Mouse (Mus musculus) E14TG2a.4 (cell line): Measurements from ENCODE around the gene Cd3d.

Experiments used
- H3K27me3 ChIP-seq: 2 replicates; pipeline ENCODE4 v1.6.1; 2014; ENCODE audit warnings: low read length, control low read depth; ENCODE audit not compliant: insufficient read depth
- H3K36me3 ChIP-seq: 2 replicates; pipeline ENCODE4 v1.6.1; 2014; ENCODE audit warnings: low read length, control low read depth; ENCODE audit not compliant: insufficient read depth
- H3K4me1 ChIP-seq: replicated peaks from 2 replicates; pipeline ENCODE4 v1.6.1; 2014; ENCODE audit warnings: low read depth, low read length, control low read depth
- H3K4me3 ChIP-seq: replicated peaks from 2 replicates; pipeline ENCODE4 v1.5.1; 2014; ENCODE audit warnings: mild to moderate bottlenecking, low read length
- H3K9me3 ChIP-seq: 2 replicates; pipeline ENCODE4 v1.6.1; 2014; ENCODE audit warnings: low read length, control low read depth
- CTCF ChIP-seq: conservative IDR thresholded peaks from 2 replicates; pipeline ENCODE4 v1.5.1; 2014; ENCODE audit warnings: low read length
- NANOG ChIP-seq: IDR thresholded peaks from 2 replicates; pipeline ENCODE4 v1.6.1; 2014; ENCODE audit warnings: borderline replicate concordance, low read length, mixed read lengths
- POU5F1 ChIP-seq: IDR thresholded peaks from 2 replicates; pipeline ENCODE4 v1.6.1; 2014; ENCODE audit warnings: low read length, borderline replicate concordance

Cd3d gene

DNA sequence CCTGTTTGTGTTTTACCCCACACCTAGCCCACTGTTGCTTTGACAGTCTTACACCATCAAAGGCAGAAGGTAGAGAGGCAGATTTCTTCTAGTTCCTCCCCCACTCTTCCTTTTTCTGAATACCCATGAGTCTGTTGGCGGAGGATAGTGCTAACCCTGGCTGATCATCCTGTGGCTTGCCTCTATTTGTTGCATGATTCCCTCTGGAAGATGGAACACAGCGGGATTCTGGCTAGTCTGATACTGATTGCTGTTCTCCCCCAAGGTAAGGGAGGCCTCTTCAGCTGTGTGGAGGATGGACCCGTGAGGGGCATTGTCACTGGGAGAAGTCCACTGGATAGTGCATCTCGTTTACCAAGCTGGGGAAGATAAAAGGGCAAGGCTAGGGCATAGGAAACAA is at the start of gene Cd3d:
Gene Cd3d (plus strand): TSS at position 111 of the 400 bp plus-strand sequence.
- no peaks in the 10 kb centered on the region for H3K36me3 ChIP-seq
- no peaks in the 10 kb centered on the region for H3K27me3 ChIP-seq
- peaks cover 7% of the 10 kb centered on the region; the same call in 1 of the 2 replicates for H3K4me1 ChIP-seq
- no peak within 1 kb of the TSS for H3K4me3 ChIP-seq
- no peaks in the 10 kb centered on the region for H3K9me3 ChIP-seq
- TF ChIP-seq CTCF (no peak), NANOG (no peak), POU5F1 (no peak)

DNA sequence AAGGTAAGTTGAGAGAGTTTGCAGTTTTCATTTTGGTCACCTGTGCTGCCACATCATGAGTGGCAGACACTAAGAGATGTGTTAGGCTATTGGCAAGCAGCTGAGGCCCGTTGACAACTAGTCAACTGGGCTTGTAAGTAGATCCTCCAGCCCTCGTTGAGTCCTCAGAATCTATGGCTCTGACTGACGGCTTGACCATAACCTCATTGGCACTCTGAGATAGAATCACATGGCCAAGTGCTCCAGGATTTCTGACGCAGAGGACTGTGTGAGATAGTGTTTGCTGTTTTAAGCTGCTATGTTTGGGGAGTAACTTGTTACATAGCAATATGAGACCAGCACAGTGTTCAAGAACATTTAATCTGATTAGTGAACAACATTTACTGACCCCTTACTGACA is 39.8 kb upstream of the Cd3d start:
- Histone ChIP-seq H3K27me3 (no peaks in the 10 kb centered on the region), H3K4me3 (no peak overlapping the region), H3K4me1 (no peaks in the 10 kb centered on the region), H3K9me3 (no peaks in the 10 kb centered on the region), H3K36me3 (peaks cover 95% of the 10 kb centered on the region)
- TF ChIP-seq NANOG (no peak), CTCF (no peak), POU5F1 (no peak)

GRCm38 (mm10) chr9:44942421-44942820 is 39.2 kb upstream of the Cd3d start:
- Histone ChIP-seq H3K4me1 (no peaks in the 10 kb centered on the region), H3K27me3 (no peaks in the 10 kb centered on the region), H3K4me3 (no peak overlapping the region), H3K36me3 (peaks cover 97% of the 10 kb centered on the region), H3K9me3 (no peaks in the 10 kb centered on the region)
- no peak for TF ChIP-seq CTCF
- TF ChIP-seq POU5F1, result no peak
- no peak for TF ChIP-seq NANOG

GRCm38 (mm10) chr9:44946185-44946695 is 35.3 kb upstream of the Cd3d start:
- no peaks in the 10 kb centered on the region for H3K4me1 ChIP-seq
- no peaks in the 10 kb centered on the region for H3K9me3 ChIP-seq
- no peak overlapping the region for H3K4me3 ChIP-seq
- peaks cover 98% of the 10 kb centered on the region for H3K36me3 ChIP-seq
- H3K27me3 ChIP-seq, result no peaks in the 10 kb centered on the region
- no peak for TF ChIP-seq POU5F1
- TF ChIP-seq NANOG, result no peak
- TF ChIP-seq CTCF, result no peak

DNA sequence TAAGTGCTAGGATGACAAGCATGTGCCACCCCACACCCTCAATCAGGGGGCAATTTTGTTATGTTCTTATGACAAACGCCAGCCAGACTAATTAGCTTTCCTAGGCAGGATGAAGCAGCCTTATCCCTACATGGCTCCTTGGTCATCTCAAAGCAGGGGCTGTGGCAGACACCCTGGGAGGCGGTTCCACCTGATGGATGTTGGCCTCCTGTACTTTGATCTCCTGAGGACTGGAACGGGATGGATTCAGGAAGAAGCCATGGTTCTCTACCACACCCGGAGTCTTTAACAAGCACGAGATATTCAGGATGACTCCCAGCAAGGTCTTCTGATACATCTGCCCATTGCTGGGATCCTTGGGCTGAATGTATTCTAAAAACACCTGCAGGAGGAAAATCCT is 33.8 kb upstream of the Cd3d start:
- Histone ChIP-seq H3K9me3 (no peaks in the 10 kb centered on the region), H3K4me3 (no peak overlapping the region), H3K36me3 (peaks cover 97% of the 10 kb centered on the region), H3K4me1 (no peaks in the 10 kb centered on the region), H3K27me3 (no peaks in the 10 kb centered on the region)
- no peak for TF ChIP-seq NANOG
- no peak for TF ChIP-seq CTCF
- TF ChIP-seq POU5F1, result no peak

GRCm38 (mm10) chr9:44954432-44954831 is 27.2 kb upstream of the Cd3d start:
- no peak for TF ChIP-seq NANOG
- no peak for TF ChIP-seq CTCF
- TF ChIP-seq POU5F1, result peak; percentile 29; the same call in 1 of the 2 replicates
- no peaks in the 10 kb centered on the region for H3K27me3 ChIP-seq
- H3K36me3 ChIP-seq, result peaks cover 67% of the 10 kb centered on the region
- H3K9me3 ChIP-seq, result no peaks in the 10 kb centered on the region
- H3K4me1 ChIP-seq, result no peaks in the 10 kb centered on the region
- H3K4me3 ChIP-seq, result no peak overlapping the region

DNA sequence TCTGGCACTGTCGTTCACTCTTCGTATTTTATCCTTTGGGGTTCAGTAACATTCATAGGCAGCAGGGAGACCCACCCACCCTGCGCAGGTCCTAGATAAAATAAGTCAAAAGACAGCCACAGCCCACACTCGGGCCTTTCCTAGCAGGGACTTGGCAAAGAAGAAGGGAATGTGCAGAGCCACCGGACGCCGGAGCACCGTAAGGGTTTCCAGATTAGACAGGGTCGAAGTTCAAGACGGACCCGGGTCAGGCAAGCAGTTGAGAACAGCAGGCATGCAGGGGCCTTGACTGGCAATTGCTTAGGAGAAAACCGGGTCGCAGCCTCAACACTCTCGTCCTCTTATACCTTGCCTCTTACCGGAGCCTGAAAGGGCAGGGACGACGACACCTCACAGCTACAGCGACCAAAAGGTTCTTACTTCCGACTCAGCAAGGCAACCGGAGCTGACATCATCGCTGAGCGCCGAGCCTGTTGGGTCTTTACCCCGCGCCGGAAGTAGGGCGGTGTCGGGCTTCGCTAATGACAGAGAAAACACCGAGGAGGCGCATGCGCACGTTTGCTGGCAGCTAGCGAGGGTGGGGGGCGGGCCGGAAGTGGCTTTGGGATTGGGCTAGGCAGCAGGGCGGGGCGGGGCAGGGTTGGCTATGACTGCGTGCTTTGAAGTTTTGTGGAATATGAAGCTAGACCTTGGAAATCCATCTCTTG is 16.3 kb upstream of the Cd3d start, which contains the start of gene Ube4a:
Gene Ube4a (minus strand): TSS at position 475 of the 707 bp plus-strand sequence.
- Histone ChIP-seq H3K4me1 (peaks cover 19% of the 10 kb centered on the region), H3K4me3 (peak within 1 kb of the TSS; percentile 96), H3K36me3 (peaks cover 30% of the 10 kb centered on the region), H3K9me3 (no peaks in the 10 kb centered on the region), H3K27me3 (no peaks in the 10 kb centered on the region)
- TF ChIP-seq NANOG (no peak), POU5F1 (no peak), CTCF (no peak)

- no peaks in the 10 kb centered on the region for H3K27me3 ChIP-seq
Measured at GRCm38 (mm10) chr9:44965833-44966466, 15.6 kb upstream of the Cd3d start.

More at GRCm38 (mm10) chr9:44965833-44966466, 15.6 kb upstream of the Cd3d start:
- TF ChIP-seq CTCF (no peak), NANOG (no peak), POU5F1 (no peak)
- Histone ChIP-seq H3K4me1 (peaks cover 19% of the 10 kb centered on the region), H3K4me3 (peak overlapping the region; percentile 96), H3K36me3 (peaks cover 24% of the 10 kb centered on the region), H3K9me3 (no peaks in the 10 kb centered on the region)
